Mouse (Mus musculus): ENCODE results near the gene Gm3164. TPM values are rescaled to one million over a fixed set of nuclear protein-coding genes. Genes with fewer than 3 reads are reported as not detected.
"Not testable (repeated sequence)": the region's sequence is repeated elsewhere in the genome, so short reads cannot be mapped to it uniquely, and the experiment has no call there.

The Gm3164 gene
- polyA plus RNA-seq, 1 experiment from 2014 or later, result not detected

- ATAC-seq (ENCODE audit: low read depth); H3K27ac ChIP-seq (ENCODE audit: low read length); H3K9ac ChIP-seq (ENCODE audit: low read depth, low read length); H3K9me3 ChIP-seq (replicated peaks; ENCODE audit: control insufficient read depth, low read length); H3K4me2 ChIP-seq (ENCODE audit: low read depth, low read length); H3K36me3 ChIP-seq (ENCODE audit: control insufficient read depth, insufficient read depth); H3K4me3 ChIP-seq (ENCODE audit: low read depth, low read length); H3K27me3 ChIP-seq (ENCODE audit: control insufficient read depth, insufficient read depth, low read depth, low read length); H3K4me1 ChIP-seq (ENCODE audit: control insufficient read depth, low read depth, low read length): not testable (repeated sequence)
- WGBS (ENCODE audit: insufficient replicate concordance), result 37% methylated on average over 4 of the region's 5 CpGs
These were observed 14.0 kb upstream of the Gm3164 start for GRCm38 (mm10) chr14:4401245-4401644.

DNA sequence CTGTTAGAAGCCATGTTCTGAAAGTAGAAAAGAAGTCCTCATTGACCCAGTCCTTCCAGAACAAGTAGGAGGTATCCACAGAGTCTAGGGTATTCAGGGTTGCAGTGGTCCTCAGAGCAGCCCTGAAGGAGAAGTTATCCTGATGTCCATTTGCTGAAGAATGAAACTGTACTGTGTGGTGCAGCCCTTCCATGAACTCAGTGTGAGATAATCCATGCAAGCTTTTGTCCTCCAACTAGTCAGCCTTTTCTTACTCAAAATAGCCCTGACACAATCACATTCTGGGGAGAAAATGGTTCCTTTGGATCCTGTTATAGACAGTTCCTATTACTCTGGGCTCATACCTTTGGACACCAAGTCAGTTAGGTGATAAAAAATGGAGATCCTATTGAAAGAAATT lies 11.4 kb upstream of the Gm3164 start:
- H3K27ac ChIP-seq (ENCODE audit: low read length); H3K36me3 ChIP-seq (ENCODE audit: control insufficient read depth, insufficient read depth); ATAC-seq (ENCODE audit: low read depth); H3K9ac ChIP-seq (ENCODE audit: low read depth, low read length); H3K9me3 ChIP-seq (replicated peaks; ENCODE audit: control insufficient read depth, low read length); H3K4me3 ChIP-seq (ENCODE audit: low read depth, low read length); H3K27me3 ChIP-seq (ENCODE audit: control insufficient read depth, insufficient read depth, low read depth, low read length); H3K4me2 ChIP-seq (ENCODE audit: low read depth, low read length); H3K4me1 ChIP-seq (ENCODE audit: control insufficient read depth, low read depth, low read length): not testable (repeated sequence)

DNA sequence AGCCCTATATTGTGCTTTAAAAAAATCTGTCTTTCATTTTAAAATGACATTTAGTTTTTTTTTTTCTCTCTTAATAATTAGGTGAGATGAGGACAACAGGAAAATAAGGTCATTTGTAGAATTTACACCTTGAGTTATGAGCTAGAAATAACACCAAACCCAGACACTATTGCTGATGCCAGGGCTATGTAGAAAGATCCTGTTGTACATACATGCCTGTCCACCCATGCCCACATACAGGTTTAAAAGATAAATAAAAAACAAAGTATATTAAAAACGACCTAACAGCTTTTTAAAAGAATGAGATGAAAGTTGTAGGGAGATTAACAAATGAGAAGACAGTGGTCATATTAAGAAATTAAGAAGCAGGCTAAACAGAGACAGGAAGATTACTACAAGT lies 5.3 kb upstream of the Gm3164 start:
- not testable (repeated sequence) for H3K27me3 ChIP-seq (ENCODE audit: control insufficient read depth, insufficient read depth, low read depth, low read length); H3K4me1 ChIP-seq (ENCODE audit: control insufficient read depth, low read depth, low read length); ATAC-seq (ENCODE audit: low read depth); H3K9ac ChIP-seq (ENCODE audit: low read depth, low read length); H3K36me3 ChIP-seq (ENCODE audit: control insufficient read depth, insufficient read depth); H3K9me3 ChIP-seq (replicated peaks; ENCODE audit: control insufficient read depth, low read length); H3K4me2 ChIP-seq (ENCODE audit: low read depth, low read length); H3K27ac ChIP-seq (ENCODE audit: low read length); H3K4me3 ChIP-seq (ENCODE audit: low read depth, low read length)
- WGBS (ENCODE audit: insufficient replicate concordance), result 38% methylated on average over 1 of the region's 1 CpGs

GRCm38 (mm10) chr14:4430692-4431091 lies 15.4 kb downstream of the Gm3164 start, which contains the start of gene Gm3173:
Gene Gm3173 (plus strand): TSS chr14:4430992.
- not testable (repeated sequence) for H3K9me3 ChIP-seq (replicated peaks; ENCODE audit: control insufficient read depth, low read length); H3K4me1 ChIP-seq (ENCODE audit: control insufficient read depth, low read depth, low read length); H3K4me2 ChIP-seq (ENCODE audit: low read depth, low read length); H3K36me3 ChIP-seq (ENCODE audit: control insufficient read depth, insufficient read depth); H3K9ac ChIP-seq (ENCODE audit: low read depth, low read length); H3K27ac ChIP-seq (ENCODE audit: low read length); H3K4me3 ChIP-seq (ENCODE audit: low read depth, low read length); H3K27me3 ChIP-seq (ENCODE audit: control insufficient read depth, insufficient read depth, low read depth, low read length); ATAC-seq (ENCODE audit: low read depth)

DNA sequence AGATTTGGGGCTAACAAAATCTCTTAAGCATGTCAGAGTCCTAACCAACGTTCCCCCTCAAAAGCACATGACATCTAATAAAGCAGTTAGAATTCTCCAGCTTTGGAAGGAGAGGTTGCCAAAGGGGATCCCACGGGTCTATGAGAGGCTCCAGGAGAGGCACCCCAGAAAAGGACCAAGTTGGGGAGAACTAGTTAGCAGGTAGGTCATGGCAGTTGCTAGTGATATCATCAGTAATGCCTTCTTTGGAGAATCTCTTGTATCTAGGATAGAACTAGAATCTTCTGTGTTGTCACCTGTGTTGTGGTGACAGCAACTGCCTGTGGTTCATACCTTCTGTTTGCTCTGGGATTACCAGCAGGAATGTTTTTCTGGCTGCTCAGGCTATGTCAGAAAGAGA lies 66.2 kb downstream of the Gm3164 start, which contains the start of gene Gm3182:
Gene Gm3182, plus strand, starts transcription at position 301 of the 400 bp plus-strand sequence.
- no CpG with 5 or more reads among the region's 2 CpGs for whole genome bisulfite sequencing (ENCODE audit: insufficient replicate concordance)
- not testable (repeated sequence) for ATAC-seq (ENCODE audit: low read depth); H3K4me1 ChIP-seq (ENCODE audit: control insufficient read depth, low read depth, low read length)

More for the DNA sequence above, 66.2 kb downstream of the Gm3164 start, which contains the start of gene Gm3182:
- not testable (repeated sequence) for H3K27ac ChIP-seq (ENCODE audit: low read length); H3K36me3 ChIP-seq (ENCODE audit: control insufficient read depth, insufficient read depth); H3K4me2 ChIP-seq (ENCODE audit: low read depth, low read length); H3K27me3 ChIP-seq (ENCODE audit: control insufficient read depth, insufficient read depth, low read depth, low read length); H3K9me3 ChIP-seq (replicated peaks; ENCODE audit: control insufficient read depth, low read length); H3K4me3 ChIP-seq (ENCODE audit: low read depth, low read length); H3K9ac ChIP-seq (ENCODE audit: low read depth, low read length)

Other genes with a start within 250 kb of the Gm3164 start
- not detected in 2 replicates for gene Gm2974, start 232.9 kb upstream of the Gm3164 start, polyA plus RNA-seq (2015; fragmentation: Nextera tagmentation; extraction: Ambion mirVana)
- gene Gm3138, start 165.8 kb upstream of the Gm3164 start, polyA plus RNA-seq (2015; fragmentation: Nextera tagmentation; extraction: Ambion mirVana), result not detected in 2 replicates
- gene Gm3149, start 98.2 kb upstream of the Gm3164 start, polyA plus RNA-seq (2015; fragmentation: Nextera tagmentation; extraction: Ambion mirVana), result not detected in 2 replicates
- gene 2610042L04Rik, start 80.7 kb upstream of the Gm3164 start, polyA plus RNA-seq (2015; fragmentation: Nextera tagmentation; extraction: Ambion mirVana), result not detected in 2 replicates
- not detected in 2 replicates for gene Gm3159, start 17.9 kb upstream of the Gm3164 start, polyA plus RNA-seq (2015; fragmentation: Nextera tagmentation; extraction: Ambion mirVana)
- gene Gm3173, start 15.5 kb downstream of the Gm3164 start, polyA plus RNA-seq (2015; fragmentation: Nextera tagmentation; extraction: Ambion mirVana), result not detected in 2 replicates
- not detected in 2 replicates for gene Gm3182, start 66.3 kb downstream of the Gm3164 start, polyA plus RNA-seq (2015; fragmentation: Nextera tagmentation; extraction: Ambion mirVana)
- gene Gm3047, start 140.0 kb downstream of the Gm3164 start, polyA plus RNA-seq (2015; fragmentation: Nextera tagmentation; extraction: Ambion mirVana), result not detected in 2 replicates
- not detected in 2 replicates for gene Gm8159, start 216.9 kb downstream of the Gm3164 start, polyA plus RNA-seq (2015; fragmentation: Nextera tagmentation; extraction: Ambion mirVana)
- not detected in 2 replicates for gene Gm3239, start 248.7 kb downstream of the Gm3164 start, polyA plus RNA-seq (2015; fragmentation: Nextera tagmentation; extraction: Ambion mirVana)